Mouse (Mus musculus) MEL (cell line): ENCODE results near the gene Lgi1.

ENCODE experiments used
- CTCF ChIP-seq, 3 experiments: IDR thresholded peaks in 2 of 3; conservative IDR thresholded peaks in 1 of 3; 2 replicates each; pipeline ENCODE4 v1.5.1; 2011 to 2012; ENCODE audit warnings: low read length in 3 of 3, low read depth in 2 of 3, mild to moderate bottlenecking in 2 of 3, improper control_type of control experiment in 1 of 3, inconsistent platforms in 1 of 3, mixed read lengths in 1 of 3, moderate library complexity in 1 of 3; ENCODE audit not compliant: control insufficient read depth in 1 of 3, insufficient read depth in 1 of 3, poor library complexity in 1 of 3, severe bottlenecking in 1 of 3
- E2F4 ChIP-seq: IDR thresholded peaks from 2 replicates; pipeline ENCODE4 v1.6.1; 2011; ENCODE audit warnings: low read depth, low read length, improper control_type of control experiment, borderline replicate concordance
- POLR2A ChIP-seq, 2 experiments: IDR thresholded peaks; 2 replicates each; pipeline ENCODE4 v1.6.1; 2011 to 2012; ENCODE audit warnings: low read length in 2 of 2, mild to moderate bottlenecking in 2 of 2, control low read depth in 1 of 2, improper control_type of control experiment in 1 of 2, low read depth in 1 of 2, moderate library complexity in 1 of 2; ENCODE audit not compliant: control insufficient read depth in 1 of 2, insufficient read depth in 1 of 2, poor library complexity in 1 of 2
- SMC3 ChIP-seq: IDR thresholded peaks from 2 replicates; pipeline ENCODE4 v1.6.1; 2011; ENCODE audit warnings: low read depth, low read length, improper control_type of control experiment
- TAL1 ChIP-seq: IDR thresholded peaks from 2 replicates; pipeline ENCODE4 v1.6.1; 2012; ENCODE audit warnings: mild to moderate bottlenecking, inconsistent platforms, low read length, moderate library complexity, mixed read lengths
- UBTF ChIP-seq: IDR thresholded peaks from 2 replicates; pipeline ENCODE4 v1.6.1; 2012; ENCODE audit warnings: low read depth, mild to moderate bottlenecking, inconsistent platforms, low read length, improper control_type of control experiment, moderate library complexity, borderline replicate concordance; ENCODE audit not compliant: insufficient read depth
- ZKSCAN1 ChIP-seq: IDR thresholded peaks from 2 replicates; pipeline ENCODE4 v1.6.1; 2012; ENCODE audit warnings: low read depth, mild to moderate bottlenecking, inconsistent platforms, low read length, improper control_type of control experiment, moderate library complexity

- TF ChIP-seq SMC3 (no peak), ZKSCAN1 (no peak), TAL1 (no peak), POLR2A (IDR thresholded peaks at IDR 0.05; ENCODE audit: control insufficient read depth in 1 of 2, insufficient read depth in 1 of 2, low read depth in 1 of 2, low read length in 2 of 2, poor library complexity in 1 of 2) (peak; percentile 82 to 92), UBTF (no peak), CTCF (IDR thresholded peaks at IDR 0.05 in 2 of 3, conservative IDR thresholded peaks at IDR 0.05 in 1 of 3; ENCODE audit: control insufficient read depth in 1 of 3, insufficient read depth in 1 of 3, low read depth in 2 of 3, low read length in 3 of 3, poor library complexity in 1 of 3, severe bottlenecking in 1 of 3) (no peak), E2F4 (no peak)
Measured at GRCm38 (mm10) chr19:38223905-38224684, 40.2 kb upstream of the Lgi1 start, which contains the start of gene Fra10ac1.
